Mouse (Mus musculus) embryo, embryonic 11 days (tissue): ENCODE results near the gene Runx2.
A peak's percentile ranks its signal among the peaks of the same experiment; 100 is the strongest.

ENCODE experiments used
- DNase-seq: peaks from one replicate; pipeline ENCODE4 v3.0.0-alpha.2; 2015

Gene Runx2

DNA sequence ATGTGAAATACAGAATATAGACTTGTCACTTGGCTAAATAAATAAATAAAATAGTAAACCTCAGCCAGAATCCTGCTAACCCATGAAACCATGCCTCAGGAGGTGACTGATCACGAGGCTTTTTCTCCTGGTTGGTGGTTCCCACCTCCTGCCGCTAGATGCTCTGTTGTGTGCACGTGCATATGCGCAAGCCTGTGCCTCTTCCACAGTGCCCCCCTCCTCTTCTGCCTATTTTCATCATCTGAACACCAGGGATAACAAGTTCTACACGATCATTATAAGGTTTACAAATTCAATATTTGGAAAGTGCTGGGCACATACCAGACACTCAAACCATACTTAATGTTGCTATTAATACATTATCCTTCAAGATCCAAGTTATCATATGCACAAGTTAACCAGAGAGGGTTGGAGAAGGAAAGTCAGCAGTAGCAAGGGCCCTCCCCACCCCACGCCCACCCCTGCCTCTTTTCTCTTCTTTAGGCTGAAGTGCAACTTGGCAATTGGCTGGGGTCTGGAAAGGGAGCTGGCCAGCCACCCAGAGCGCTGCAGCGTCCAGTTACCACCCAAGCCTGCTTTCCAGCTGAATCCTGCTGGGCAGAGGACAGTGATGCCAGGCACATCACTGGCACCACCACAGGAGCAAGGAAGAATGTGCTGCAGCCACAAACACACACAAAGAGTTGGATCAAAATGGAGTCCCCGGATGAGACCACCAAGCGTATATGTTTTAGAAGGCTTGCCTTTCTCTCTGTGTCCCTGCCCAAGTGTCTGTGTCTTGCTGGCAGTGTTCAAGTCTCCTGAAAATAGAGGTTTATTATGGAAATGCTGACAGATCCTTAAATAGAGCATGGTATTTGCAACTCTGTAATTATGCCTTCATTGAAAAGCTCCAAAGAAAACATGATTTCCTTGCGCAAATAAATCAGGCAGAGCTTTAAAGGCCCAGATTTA lies 294.2 kb downstream of the Runx2 start:
- no peak for DNase-seq

DNA sequence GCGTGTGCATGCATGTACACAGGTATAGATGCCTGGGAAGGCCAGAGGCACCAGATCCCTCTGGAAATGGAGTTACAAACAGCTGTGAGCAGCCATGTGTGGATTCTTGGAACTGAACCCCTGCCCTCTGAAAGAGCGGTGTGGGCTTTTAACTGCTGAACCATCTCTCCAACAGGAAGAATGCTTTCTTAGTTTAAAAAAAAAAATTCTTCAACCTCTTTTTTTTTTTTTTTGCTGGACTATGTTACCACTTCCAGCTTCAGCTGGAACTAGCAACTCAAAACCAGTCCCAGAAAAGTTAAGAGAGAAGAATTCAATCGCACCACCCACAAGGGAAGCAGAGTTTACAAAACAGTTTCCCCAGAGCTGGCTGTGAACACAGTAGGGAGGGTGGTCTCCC lies 295.2 kb downstream of the Runx2 start:
- no peak for DNase-seq

DNA sequence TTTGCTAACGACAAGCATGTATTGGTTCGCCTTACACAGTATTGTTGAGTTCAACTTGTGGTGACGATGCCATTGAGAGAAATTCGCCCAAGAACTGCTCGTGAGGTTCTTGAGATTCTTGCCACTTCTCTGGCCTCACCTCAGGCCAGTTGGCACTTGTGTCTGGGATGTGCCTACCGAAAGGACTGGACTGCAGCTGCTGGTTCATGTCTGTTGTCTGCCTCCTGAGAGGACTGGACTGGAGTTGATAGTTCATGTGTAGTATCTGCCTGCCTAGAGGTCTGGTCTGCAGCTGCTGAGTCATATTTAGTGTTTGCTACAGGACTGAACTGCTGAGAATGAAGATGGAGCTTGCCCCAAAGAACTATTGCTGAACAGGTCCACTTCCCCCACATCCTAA lies 296.4 kb downstream of the Runx2 start:
- DNase-seq: no peak

DNA sequence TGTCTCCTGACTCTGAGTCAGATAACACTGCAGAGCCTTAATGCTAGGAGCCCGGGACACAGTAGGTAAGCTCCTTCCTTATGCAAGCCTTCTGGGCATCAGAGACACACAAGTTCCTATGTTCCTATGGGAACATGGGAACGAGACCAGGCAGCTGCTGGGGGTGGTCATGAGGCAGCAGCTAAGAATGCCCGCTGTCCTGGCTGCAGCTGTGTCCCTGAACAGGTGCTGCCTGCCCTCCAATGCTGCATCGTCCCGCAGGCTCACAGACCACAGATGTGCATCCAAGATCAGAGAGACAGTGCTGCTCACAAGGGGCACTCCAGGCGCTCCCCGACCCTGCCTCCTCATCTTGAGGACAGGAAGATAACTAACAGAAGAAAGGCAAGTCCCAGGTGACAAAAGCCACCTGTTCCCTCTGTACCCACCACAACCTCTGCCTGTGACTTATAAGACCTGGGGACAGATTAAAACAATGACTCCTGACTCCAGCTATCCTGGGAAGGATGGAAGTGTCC lies 306.3 kb downstream of the Runx2 start:
- DNase-seq: no peak

DNA sequence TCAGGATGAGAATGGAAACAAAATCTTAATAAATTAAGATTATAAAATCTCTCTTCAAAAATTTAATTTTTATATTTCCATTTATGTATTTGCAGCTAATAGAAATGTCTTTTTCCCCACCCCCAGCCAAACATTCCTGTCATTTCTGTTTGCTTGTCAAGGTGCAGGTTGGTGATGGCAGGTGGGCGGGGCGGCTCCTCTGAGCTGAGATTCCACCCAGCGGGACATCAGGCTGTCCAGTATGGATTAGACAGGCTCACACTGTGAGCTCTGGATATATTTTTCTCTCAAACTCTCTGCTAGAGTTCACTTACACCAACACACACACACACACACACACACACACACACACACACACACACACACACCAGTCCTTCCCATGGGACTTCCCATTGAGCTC lies 306.9 kb downstream of the Runx2 start:
- DNase-seq: no peak

DNA sequence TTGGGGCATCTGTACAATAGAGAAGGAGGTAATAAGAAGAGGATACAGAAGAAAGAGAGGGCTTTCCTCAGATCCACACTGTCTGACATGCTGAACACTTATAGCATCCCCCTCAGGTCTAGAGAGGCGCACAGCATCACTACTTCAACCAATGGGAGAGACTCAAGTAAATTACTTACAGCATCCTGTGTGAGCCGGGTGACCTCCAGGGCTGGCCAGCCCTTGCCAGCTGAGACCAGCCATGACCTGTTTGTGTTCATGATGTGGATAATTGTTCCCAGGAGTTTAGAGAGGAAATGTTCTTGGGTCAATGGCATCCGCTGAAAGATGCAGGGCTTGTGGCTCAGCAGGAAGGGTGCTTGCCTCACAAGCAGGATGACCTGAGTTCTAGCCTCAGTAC lies 308.1 kb downstream of the Runx2 start:
- peak; percentile 68 for DNase-seq

DNA sequence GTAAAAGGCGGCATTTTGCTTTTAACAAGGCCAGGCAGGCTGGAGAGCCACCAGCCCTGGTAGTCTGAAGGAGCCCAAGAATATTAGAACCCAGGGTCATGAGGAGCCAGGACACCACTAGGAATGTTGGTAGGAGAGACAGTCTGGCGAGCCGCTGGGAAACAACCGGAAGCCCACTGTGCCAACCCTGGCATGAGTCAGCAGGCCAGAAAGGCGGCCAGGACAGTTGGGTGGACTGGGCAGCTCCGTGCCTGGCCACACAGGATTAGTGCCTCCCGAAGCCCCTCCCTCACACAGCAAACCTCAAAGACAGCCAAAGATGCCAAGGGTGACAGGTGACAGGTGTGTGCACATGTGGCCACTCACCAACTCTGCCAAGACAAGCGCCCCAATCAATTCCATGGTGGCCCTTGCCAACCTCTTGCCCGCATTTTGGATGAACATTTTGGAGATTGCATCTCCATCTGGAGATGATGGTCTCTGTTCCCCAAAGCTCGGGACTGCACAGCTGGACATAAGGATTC lies 309.7 kb downstream of the Runx2 start:
- DNase-seq: no peak

DNA sequence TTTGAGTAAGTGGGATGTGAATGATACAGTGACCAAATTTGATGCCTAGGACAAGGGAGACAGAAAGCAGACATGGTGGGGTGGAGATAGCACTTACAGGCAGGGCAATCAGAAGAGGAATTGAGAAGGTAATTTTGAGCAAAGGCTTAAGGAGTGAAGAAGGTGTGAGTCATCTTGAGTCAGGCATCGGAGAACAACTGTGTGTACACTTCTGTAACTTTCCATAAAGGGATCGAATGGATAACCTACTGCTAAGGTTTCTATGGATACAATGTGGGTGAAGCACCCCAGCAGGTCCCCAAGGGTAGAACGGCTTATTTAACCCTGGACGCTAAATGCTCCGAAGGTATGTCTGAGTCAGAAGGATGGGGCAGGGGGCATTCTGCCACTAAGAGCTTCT lies 312.4 kb downstream of the Runx2 start:
- DNase-seq: no peak

DNA sequence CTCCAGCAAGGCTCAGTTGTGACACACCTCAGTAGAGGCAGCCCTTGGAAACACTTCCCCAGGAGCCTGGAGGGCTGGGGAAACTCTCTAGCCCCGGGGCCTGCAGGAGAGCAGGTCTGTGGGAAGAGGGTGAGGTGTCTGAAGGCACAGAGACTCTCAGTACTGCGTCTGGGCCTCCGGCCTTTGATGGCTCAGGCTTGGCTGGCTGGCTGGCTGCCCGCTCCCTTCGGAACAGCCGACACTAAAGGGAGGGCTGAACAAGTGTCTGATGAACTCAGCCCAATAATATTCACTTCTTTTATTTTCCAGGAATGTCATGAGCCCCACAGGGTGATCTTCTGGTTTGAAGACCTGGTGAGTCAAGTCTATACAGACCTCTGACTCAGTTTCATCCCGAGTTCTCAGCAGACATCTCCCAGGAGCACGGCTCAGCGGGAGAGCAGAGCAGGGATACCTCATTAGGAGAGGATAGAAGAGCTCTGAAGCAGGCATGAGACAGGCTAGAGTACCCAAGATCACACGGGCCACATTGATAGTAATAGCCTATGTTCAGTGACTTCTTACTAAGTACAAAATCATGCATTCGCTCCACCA lies 314.2 kb downstream of the Runx2 start:
- no peak for DNase-seq

DNA sequence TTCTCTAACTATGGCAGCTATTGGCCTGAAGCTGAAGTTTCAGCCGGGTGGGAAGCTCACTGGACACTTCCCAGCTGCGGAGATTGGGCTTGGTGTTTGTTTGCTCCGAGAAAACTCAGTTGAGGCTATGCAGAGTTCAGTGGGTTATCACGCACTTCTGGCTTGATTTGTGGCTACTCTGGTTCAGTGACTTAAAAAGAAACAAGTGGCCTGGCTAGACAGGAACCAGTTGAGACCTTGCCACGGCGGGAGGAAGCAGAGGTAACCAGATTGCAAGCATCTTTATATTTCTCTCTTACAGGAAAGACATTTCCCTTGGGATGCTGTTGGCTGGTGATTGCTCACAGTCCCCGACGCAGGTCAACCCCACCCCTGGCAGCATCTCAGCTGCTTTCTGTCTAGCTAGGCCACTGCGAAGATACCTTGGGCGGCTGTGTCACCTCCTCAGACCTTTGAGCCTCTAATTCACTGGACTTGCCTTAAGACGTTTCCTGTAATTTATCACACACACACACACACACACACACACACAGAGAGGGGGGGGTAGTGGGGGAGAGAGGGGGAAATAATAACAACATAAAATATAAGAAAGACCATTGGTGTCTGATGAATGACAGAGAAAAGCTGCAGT lies 324.3 kb downstream of the Runx2 start:
- DNase-seq: peak; percentile 35

DNA sequence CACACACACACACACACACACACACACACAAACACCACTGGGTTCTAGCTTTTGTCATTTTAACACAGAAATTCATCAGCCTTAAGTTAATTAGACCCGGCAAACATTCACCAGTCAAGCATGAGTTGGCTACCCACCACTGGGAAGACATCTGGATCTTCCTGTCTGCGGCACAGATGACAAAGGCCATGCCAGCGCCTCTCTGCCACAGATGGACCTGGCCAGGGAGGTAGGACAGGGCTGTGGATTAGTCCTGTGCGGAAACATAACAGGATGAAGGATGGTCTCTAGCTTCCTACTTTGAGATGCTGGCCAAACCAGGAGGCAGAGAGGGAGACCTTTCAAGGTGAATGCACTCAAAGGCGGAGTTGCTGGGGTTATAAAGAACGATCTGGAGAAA lies 325.3 kb downstream of the Runx2 start:
- DNase-seq: no peak

DNA sequence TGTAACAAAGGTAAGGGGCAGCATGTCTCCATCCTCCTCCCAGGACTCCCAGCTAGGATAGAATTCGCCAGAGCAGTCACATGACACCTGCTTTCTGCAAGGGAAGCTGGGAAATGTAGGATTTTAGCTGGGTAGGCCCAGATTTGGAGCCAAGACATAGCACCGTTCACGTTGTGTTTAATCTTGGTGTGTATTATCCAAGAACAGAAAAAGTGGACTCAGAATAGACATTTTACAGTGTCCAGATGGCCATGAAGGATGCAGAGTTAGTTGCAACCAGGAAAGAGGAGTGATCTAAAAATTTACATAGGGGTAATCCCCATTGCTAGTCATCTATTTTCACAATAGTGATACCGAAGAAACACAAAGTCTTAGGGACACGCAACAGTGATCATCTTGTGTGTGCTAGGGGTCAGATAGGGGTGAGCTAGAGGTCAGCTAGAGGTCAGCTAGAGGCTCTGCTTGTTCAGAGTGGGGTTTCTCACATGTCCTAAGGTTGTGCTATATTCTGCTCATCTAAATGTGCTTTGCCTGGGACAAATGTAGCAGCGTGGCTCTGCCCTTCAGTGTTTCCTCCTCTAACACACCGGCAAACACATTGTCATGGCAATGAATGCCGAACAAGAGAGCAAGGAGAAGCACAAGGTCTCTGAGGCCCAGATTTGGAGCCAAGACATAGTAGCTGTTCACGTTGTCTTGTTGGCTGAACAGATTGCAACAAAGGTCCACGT lies 326.9 kb downstream of the Runx2 start:
- DNase-seq: no peak

DNA sequence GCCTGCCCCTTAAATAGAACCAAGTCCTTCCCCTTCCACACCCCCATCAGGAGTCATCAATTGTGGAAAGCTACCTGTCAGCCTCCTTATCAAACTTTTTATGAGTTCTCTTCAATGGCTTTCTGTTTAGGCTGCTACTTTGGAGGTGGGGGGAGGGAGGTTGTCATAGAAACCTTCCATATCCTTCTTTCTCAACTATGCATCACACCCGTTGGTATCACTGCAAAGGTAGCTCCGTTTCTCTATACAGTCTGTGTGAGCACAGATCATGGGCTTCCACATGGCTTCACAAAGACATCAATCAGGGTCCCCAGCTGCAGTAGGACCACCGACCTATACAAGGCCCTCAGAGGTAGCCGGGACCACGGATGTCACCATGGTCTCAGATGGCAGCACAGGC lies 329.3 kb downstream of the Runx2 start:
- no peak for DNase-seq

DNA sequence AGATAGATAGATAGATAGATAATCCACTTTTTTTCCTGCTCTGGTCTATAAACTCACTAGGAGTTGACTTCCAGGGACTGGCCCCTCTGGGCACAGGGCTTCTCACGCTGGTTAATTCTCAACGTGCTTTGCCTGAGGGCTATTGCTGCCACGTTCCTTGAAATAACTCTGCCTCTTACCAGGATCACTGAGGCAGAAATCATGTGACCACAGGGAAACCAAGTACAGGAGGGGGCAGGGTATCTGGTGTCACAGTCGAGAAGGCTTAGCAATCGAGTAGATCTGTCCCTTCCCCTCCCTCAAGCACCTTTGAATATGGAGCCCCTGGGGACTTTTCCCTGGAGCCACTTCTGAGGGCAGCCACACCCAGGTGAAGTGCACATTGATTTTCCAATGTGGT lies 334.7 kb downstream of the Runx2 start:
- no peak for DNase-seq

DNA sequence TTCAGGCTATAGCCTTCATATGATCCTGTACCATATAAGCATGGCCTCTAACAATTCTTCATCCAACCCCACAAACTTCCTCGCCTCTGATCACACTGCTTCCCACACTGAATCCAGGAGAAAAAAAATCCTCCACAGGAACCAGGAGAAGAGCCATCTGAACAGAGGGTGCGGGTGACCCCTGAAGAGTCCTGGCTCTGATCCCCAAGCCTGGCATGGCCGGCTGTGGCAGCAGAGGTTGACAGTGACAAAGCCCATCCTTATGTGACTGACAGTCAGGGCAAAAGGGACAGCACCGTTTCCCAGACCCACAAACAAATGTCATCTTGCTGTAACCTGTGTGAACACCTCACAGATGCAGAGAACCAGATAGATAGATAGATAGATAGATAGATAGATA lies 335.1 kb downstream of the Runx2 start:
- DNase-seq: no peak

DNA sequence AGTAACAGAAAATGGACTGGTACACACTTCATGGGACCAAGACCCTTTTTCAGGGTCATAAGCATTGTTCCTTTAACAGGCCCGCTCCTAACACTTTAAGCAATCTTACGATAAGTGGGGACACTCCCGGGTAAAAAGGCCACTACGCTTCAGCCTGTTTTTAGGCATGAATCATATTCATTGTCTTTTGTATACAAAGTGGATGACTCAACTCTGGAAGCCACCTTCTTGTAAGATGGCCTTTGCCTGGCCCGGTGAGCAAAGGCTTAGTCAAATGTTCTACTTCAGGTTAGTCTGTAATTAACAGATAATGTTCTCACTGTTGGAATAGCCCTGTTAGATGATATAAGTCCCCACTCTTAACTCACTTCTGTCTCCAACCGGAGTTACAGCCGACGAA lies 338.7 kb downstream of the Runx2 start:
- no peak for DNase-seq

DNA sequence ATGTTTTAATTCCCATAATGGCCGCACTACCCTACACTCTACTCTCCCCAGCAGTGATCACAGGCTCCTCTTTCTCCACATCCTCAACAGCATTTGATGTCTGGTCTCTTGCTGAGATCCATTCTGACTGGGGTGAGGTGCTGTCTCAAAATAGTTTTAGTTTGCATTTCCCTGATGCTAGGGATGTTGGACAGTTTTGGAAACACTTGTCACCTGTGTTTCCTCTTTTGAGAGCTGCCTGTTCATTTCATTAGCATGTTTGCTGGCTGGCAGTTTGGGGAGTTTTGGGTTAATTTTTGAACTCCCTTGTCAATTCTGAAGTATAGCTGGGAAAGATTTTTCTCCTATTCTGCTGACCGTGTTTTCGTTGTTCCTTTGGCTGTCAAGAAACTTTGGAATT lies 340.3 kb downstream of the Runx2 start:
- no peak for DNase-seq

DNA sequence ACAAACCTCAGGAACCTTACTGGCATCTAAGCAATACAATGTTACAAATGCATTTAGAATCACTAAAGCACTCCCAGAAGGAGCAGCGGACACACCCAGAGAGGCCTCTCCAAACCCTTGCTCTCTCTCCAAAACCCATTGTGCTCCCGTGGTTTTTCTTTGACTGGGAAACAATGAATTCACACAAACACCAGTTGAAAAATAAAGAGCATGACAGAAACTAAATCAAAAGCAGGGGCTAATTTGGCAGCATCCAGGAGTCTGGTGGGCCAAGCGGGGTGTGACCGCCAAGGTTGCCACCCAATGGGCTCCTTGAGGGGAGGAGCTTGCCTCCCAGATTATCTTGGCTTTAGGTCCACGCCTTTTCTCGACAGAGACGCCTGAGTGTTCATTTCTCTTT lies 341.9 kb downstream of the Runx2 start:
- no peak for DNase-seq

DNA sequence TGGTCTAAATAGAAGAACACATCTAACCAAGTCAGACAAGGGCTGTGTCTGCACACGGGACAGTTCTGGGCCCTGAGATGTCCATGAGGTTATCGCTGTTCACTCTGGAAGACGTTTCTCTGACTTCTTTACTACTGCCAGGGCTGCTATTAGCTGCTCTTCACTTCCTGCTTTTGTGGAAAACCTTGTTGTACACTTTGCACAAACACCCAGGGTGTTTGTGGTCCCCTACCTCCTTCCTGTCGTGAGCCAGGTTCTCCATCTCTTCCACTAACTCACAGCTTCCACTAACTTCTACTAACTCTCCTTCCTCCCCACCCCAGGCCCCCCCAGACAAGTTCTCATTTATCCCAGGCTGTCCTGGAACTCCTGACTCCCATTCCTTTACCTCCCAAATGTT lies 350.9 kb downstream of the Runx2 start:
- DNase-seq: no peak

DNA sequence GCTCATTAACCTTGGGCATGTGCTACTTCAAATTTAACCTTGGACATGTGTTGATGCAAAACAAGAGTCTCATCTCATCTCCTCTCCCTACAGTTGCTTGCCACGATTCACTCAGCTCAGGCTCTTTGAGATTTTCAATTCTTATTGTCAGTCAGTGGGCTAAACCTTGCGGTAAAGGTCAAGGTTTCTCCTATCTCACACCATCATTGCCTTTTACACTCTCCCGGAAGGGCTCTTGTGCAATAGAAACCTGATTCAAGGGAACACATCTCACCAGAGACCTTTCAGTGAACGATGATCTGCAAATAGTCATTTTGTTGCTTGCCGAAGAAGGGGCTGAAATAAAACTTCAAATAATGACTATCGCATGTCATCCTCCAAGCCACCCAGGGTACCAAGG lies 354.4 kb downstream of the Runx2 start:
- no peak for DNase-seq

DNA sequence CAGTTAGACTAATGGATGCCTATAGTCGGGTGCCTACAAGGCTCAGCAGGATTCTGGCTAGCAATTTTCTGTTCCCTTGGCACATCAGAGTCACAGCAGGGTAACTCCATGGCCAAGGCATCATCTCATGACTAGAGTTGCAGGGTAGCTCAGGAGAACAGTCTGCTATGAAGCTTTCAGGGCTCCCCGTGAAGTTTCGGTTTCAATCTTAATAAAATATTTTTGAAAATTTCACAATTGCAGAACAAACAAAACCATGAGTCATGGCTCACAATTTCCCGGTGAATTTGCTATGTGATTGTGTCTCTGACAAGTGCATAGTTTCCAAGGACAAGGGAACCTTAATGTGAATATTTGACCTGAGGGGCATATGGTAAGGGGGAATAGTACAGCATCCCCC lies 355.6 kb downstream of the Runx2 start:
- no peak for DNase-seq

DNA sequence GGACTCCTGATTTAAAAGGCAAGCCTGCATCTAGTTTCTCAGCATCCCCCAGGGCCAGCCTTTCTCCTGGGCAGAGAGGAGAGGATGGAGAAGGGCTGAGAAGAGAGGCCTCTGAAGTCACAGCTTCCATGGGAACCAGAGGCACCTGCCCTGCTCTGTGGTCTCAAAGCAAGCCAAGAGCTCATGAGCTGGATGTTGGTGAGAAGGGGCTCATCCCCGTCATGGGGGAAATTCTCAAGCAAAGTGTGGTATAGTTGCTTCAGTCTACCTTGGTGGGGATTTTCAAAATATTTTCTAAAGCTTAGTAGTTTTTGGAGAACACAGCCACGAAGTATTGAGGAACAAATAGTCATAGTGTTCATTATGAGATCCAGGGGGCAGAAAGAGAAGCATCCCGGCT lies 357.9 kb downstream of the Runx2 start:
- no peak for DNase-seq
